Mouse (Mus musculus): ENCODE data around the gene C1qtnf6. TPM values are rescaled to one million over a fixed set of nuclear protein-coding genes. Genes with fewer than 3 reads are reported as not detected.

The C1qtnf6 gene
- 6.5 and 9.1 TPM in 2 replicates for polyA plus RNA-seq (2015; fragmentation: Nextera tagmentation; extraction: Ambion mirVana)

DNA sequence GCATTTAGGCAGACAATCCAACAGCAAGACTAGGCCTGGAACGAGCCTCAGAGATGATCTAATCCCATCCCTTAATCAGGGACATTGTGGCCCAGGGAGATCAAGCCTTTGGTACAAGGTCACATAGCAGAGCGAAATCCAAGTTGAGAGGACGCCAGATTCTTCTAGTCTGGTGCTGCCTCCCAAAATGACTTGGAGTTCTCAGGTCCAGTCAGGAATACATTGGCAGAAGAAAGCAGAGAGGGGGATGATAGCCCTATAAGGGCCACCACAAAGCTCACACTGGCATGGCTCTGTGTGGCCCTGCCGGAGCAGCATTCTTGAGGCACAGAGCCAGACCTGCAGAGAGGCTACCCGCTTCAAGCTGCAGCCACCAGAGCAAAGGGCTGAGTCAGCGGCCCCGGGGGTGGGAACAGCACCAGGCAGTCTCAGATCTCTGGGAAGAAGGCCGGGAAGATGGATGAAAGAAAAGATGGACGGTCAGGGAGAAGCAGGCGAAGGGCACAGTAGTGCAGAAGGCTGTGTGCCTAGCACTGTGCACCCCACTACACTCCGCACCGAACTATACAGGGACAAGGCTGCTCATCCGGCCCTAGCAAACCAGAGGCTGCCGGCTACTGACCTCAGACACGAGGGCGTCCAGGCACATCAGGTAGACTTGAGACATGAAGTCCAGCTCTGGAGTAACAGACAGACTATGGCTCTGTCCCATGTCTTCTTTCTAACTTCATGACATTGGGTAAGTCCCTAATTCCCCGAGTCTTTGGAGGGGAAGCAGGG, at the start of gene C1qtnf6:
Gene C1qtnf6 (minus strand): TSS at position 746 of the 780 bp plus-strand sequence.
- DNase-seq (ENCODE audit: low spot score): no peak

DNA sequence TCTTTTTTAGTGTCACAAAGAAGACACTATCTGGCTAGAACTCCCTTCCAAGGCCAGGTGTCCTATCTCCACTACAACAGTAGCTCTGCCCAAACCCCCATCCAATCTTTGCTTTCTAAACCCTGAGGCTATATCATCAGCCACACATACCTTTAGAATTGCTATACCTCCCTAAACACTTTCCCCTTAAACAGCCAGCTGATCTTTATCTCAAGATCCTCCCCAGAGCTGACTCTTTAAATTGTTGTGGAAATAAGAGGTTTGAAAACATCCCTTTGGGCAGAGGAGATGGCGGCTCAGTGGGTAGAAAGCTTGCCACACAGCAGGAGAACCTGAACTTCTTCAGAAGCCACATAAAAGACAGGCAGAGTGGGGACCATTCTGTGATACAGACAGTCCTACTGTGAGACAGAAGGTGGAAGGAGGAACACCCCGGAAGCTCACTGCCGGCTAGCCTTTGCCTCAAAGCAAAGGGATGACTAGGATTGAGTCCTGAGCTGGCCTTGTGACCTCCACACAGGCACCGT, 45.1 kb upstream of the C1qtnf6 start:
- peak; percentile 37 for DNase-seq (ENCODE audit: low spot score)

DNA sequence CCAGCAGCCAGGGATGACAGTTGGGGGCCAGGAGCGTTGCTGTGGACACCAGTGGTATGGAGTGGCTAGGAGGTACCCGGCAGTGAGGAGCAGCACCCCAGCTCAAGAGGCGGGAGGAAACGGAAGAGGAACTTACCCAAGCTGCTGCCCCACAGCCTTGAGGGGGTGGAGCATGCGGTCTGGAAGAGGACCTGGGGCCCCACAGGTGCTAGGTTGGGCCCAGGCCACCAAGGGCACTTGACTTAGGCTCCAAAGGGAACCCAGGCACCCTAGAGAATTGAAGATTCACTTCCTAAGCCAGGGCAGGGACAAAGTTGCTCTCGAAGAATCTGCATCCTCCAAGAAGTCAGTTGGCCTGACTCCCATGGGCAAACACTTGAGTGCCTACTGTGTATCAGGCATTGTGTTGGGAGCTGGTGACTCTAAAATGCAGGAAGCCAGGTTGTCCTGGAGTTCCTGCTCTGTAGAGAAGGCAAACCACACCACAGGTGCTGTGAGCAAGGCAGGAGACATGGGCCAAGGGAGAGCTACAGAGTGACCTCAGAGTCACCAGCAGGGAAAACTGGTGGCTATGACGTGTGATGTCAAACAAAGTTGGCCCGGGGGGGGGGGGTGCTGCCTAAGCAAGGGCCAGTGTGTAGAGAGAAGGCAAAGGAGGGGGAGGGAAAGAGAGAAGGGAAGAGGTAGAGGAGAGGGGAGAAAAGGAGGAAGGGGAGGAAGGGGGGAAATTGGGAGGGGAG, 41.6 kb upstream of the C1qtnf6 start, which contains the start of gene Rac2:
Gene Rac2 (minus strand): TSS at position 126 of the 740 bp plus-strand sequence.
- peak; percentile 79 for DNase-seq (ENCODE audit: low spot score)

DNA sequence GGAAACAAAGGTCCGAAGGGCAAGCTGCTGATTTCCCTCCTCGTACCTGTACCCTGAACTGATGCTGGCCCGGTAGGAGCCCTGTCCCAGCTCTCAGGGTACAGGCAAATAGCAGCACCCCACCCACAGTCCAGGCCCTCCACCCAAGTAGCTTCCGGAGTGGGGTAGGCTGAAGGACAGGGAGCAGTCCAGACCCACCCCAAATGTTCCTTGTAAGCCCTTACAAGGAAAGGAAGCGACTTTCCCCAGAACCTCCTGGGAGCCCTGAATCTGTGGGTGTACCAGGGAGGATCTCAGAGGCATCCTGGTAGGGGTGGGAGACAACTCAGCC, 41.0 kb upstream of the C1qtnf6 start:
- DNase-seq (ENCODE audit: low spot score): no peak

DNA sequence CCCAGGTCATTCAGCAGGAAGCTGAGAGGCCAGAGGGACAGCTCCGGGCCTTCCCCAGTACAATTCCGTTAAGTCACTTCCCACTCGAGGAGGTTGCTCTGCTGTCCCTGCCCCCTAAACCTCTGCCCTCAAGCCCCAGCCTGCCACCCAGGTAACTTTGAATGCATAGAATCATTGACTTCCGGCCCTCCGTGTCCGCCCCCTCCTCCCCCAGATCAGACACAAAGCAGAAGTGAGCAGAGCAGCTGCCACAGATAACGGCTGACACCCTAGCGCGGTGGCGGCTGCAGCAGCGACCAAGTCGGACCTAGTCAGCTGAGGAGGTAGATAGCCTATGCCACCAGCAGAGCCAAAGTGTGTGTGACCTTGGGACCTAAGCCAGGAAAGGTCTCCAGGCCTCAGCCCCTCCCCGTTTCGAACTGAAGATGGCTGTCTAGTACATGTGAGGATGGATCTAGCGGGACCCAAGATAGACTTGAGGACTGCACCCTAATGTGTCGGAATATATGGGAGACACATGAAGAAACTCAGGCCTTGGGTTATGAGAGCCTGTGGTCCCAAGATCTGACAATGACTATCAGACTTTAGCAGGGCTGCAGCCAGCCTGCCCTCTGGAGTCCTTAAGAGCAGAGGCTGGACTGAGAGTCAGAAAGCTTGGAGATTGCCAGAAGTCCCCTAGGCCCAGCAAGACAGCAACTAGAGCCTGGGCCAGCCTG, 40.5 kb upstream of the C1qtnf6 start:
- DNase-seq (ENCODE audit: low spot score): peak; percentile 80

DNA sequence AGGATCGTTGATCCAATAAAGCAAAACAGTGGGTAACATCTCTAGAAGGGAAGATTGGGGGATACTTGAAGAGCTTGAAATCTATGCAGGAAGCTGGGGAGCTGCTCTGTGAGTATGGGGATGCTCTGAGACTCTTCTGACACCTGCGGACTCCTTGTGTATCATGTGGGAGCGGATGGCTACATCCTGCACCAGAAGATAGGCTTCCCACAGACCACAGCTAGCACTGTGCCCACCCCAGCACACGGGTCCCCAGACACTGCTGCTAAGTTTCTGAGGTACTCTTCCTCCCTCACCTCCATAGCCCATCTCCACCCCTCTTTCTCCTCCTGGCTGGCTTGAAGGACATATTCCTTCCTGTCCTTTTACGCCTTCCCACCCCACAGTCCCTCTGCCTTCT, 39.0 kb upstream of the C1qtnf6 start:
- peak; percentile 67 for DNase-seq (ENCODE audit: low spot score)

DNA sequence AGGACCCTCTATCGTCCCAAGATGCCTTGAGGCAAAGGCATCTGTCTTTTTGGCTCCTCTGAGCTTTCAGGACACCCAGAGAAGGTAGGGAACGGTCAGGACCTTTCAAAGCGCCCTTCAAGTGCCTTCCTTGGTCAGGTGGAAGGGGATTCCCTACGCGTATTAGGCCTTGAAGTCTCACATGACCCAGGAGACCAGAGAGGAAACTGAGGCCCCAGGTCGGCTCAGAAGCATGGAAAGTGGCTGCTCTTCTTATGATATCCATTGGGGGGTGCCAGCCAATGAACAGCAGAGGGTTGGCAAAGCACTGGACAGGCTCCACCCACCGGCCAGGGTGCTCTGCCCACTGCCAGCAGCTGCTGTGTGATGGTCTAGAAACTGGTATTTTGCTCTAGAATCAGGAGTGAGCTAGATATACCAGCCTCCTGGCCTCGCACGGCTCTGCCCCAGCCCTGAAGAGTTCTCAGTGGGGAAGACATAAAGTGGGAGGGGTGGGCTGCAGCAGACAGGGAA, 36.4 kb upstream of the C1qtnf6 start:
- DNase-seq (ENCODE audit: low spot score): no peak

DNA sequence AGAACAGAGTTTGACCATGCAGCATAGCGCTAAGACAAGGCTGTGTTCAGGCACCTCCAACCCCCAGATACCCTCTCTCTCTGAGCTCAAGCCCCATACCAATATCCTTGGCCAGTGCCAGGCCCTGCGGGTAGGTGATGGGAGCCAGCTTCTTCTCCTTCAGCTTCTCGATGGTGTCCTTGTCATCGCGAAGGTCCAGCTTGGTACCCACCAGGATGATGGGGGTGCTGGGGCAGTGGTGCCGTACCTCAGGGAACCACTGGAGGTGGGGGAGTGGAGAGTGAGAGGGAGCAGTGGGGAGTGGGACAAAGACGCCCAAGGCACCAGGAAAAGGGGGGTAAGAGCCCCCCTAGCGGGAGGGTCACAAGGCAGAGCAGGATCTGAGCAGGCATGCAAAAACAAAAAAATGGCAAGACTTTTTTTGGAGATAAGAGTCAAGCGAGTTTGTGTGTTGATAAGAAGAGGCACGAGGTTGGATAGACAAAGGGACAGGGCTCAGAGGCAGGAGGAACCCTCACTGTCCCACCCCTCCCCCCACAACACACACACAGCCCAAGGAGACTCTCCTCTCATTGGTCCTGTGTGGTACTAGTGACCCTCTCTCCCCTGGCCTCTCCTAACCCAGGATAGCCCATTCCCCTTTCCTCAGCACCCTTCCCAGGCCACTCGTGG, 33.7 kb upstream of the C1qtnf6 start:
- DNase-seq (ENCODE audit: low spot score): no peak

DNA sequence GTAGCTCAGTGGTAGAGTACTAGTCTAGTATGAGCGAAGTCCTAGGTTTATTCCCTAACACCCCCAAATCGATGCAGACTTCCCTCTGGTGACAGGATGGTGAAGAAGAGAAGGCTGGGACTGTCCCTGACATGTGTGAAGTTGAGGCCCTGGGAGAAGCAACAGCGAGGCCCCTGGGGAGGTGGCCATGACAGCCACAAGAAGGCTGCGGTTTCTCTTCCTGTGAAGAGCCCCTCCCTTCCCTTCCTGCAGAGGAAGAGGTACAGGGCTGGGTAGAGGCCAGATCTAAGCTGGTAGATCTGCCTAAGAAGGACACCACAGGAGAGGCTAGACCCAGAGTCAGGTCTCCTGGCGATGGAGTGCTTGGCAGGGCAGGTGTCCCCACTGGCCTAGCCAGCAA, 32.7 kb upstream of the C1qtnf6 start:
- peak; percentile 86 for DNase-seq (ENCODE audit: low spot score)

DNA sequence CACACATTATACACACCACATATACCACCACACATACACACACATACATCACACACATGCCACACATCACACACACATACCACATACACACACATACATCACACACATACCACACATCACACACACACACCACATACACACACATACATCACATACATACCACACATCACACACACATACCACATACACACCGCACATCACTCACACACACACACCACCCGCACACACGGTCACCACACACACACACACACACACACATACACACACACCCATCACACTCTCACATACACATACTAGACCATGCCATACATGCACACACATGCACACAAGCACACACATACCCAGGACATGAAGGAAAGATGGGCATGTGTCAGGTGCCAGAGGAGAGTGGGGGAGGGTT, 32.1 kb upstream of the C1qtnf6 start:
- no peak for DNase-seq (ENCODE audit: low spot score)

DNA sequence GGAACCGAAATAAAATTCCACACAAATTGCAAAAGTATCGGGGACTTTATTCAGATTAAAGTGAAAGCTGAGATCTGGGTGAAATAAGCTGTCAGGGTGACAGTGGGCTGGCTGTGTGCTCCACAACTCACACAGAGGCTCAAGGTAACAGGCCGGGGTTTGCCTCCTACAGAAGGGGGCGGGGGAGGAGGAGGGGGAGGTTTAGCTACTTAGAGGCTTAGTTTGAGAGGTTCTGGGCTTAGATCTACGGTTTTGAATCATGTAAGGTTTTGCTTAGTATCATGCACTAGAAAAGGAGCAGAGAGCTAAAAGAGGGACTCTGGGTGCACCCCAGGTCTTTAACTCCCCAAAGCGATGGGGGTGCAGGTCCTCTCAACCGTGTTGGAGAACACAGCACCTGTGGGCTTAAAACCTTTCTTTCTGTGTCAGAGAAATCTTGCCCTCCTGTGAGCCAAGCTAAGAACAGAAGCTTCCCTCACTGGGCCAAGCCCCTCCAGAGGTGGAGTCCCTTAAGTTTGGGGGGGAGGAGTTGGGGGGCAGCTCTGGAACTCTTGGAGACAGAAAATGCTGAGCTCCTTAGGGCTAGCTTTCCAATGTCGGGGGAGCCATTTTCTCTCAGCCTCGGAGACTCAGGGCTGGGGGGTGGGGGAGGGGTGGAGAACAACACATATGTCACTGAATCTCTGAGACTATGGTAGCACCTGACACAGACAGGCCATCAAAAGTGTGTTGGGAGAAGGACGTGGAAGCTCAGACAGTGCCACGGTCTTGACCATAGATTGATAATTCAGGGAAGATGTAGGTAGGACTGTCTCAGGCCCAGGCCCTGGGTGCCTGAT, 28.1 kb upstream of the C1qtnf6 start:
- DNase-seq (ENCODE audit: low spot score): peak; percentile 55

DNA sequence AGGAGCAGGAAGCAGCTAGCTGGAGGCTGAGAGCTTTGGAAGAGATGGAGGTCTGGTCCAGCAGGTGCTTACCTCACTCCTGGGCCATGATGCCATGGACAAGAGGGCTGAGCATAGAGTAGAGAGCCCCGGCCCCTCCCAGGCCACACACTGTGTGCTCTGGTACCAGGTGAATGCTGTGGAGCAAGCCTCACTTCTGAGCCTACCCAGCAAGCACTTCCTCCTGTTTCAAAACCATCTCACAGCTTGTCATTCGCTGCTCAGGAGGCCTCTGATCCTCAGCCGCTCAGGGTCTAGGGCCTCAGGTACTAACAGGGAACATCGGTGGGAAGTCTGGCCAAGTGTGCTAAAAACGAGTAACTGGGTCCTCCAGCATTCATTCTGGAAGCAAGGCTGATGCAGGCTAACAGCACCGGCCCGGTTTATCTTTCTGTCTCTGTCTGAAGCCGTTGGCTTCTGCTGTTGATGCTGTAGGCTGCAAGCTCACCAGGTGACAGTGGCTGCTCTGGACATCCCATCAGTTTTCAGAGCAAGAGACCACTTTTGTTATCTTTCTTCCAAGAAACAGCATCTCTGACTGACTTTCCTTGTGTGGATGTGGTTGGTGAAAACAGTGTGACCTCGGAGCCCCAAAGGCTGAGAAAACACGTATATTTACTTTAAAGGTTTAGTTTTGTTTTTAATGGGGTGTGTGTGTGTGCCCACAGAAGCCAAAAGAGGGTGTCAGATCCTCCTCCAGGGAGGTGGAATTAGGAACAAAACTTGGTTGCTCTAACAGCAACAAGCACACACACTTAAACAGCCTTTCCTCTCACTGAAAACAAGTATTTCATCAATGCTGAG, 26.7 kb upstream of the C1qtnf6 start:
- DNase-seq (ENCODE audit: low spot score): peak; percentile 44

DNA sequence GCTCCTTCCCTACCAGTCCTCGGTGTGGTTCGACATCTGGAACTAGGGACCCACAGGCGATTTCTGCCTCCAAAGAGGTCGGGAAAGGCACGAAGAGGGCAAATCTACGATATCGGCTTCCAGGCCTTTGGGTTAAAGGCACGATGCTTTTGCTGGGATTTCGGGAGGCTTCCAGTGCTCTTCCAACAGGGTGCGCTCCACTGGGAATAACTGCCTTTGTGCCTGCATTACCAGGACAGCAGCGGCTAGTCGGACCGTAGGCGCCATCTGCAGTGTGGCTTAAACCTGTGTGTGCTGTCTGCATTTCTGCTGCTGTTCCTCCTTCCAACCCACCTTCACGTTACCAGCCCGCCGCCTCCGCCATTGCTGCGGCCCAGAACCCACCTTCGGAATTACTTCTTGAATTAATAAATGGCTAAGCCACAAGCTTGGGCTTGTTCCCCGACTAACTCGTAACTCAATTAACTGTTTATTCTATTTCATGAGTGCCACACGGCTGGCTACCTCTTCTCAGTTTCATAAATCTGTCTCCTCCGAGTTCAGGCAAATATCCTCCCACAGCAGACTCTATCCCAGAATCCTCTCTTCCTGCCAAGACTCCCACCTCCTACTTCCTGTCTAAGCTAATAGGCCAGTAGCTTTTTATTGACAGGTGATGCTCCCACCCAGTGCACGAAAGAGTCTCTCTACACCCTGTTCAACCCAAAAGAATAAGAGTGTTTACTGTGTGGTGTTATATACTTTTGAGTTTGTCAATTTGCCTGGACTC, 23.5 kb upstream of the C1qtnf6 start:
- no peak for DNase-seq (ENCODE audit: low spot score)

DNA sequence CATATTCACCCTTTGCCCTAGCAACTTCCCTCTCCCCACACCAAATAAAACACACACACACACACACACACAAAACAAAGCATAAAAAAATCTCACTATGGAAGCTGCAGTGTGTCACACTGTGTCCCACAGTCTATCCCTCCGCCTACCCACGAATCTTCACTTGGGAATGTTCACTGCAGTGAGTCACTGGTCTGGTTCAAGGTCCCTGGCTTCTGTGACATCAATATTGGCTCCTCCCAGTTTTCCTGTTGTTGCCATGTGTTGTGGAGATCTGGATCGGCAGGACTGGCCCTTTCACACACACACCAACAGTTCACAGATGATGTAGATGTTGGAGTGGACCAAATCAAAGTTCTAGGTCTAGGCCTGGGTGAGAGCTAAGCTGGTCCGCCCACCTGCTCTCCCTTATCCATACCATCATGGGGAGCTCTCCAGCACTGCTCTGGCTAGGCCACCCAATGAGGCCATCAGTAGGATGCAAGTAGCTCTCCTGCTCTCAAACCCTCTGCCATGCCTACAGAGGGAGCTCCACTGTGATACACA, 18.0 kb upstream of the C1qtnf6 start:
- DNase-seq (ENCODE audit: low spot score): no peak

DNA sequence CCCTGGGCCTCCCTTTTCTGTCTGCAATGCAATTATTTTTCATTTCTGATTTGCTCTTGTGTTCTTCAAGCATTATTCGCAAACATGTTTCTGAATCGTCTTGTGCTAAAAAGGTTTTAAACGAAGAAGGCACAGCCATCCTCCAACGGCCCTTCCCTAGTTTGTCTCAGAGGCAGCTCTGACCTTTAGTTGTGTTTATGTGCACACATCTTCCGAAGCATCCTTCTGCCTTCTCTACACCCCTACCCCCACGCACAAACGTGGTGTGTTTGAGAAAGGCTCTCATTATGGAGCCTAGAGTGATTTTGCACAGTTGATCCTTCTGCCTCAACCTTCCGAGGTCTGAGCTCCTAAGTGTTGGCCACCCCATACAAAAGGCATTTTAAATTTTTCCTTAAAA, 17.5 kb upstream of the C1qtnf6 start:
- DNase-seq (ENCODE audit: low spot score): no peak

DNA sequence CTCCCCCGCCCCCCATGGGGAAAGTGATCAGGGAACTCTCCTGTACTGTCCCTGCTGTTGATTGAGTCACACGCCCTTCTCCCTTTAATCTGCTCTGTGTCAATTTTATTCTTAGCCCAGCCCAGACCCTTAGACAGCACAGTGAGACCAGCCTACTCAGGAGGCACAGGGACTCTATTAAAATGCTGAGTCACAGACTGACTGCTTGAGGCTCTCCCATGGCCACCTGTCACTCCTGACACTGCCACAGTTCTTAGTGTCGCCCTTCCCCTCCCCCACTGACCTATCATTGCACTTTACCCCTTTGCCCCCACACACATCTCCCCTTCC, 17.1 kb upstream of the C1qtnf6 start:
- peak; percentile 44 for DNase-seq (ENCODE audit: low spot score)

DNA sequence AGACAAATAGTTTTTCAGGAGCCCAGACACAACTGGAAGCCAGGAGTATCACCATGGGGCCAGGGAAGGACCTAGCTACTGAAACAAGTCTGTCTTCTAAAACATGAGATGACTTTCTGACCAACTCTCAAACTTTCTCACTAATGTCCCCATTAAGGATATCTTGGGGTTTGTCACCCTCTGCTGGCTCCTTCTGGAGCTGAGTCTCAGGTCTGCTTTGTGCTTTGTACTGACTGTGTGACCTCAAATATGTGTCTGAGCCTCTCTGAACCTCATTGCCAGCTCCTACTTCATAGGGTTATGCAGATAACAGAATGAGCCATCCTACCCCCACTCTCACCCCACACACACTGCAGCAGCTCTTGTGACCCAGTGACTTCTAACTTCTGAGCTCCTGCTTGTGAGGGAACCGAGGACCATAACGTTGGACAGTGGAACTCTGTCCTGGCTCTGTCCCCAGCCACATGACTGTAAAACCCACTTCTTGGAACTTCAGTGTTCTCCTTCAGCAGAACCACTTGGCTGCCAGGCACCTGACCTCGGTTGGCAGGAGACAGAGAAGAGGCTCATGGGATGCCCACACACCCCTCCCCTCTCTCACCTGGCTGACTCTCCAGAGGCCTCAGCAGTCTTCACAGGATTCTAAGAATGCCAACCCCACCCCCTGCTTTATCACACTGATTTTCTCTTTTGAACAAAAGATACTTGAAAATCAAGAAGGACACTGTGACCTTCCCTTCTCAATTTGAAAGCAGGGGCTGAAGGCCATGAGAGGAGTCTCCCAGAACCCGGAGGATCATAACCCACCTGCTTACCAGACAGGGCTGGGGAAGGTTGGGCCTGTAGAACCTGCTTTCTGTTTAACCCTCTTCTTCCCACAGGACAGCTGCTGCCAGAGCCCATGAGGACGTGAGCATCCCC, 16.5 kb upstream of the C1qtnf6 start:
- peak; percentile 63 for DNase-seq (ENCODE audit: low spot score)
